ENCODE assay signal across 11 mouse cellular contexts in genomic region chr3:103256089-103256819, GRCm38 (mm10). TPM values are rescaled to one million over a fixed set of nuclear protein-coding genes. Genes with fewer than 3 reads are reported as not detected.
DNase-seq lines count a peak whose midpoint lies in the region; ATAC-seq and TF ChIP-seq lines count a peak whose summit lies in the region.
"Had no signal": no experiment of that assay in that cellular context is flagged by ENCODE, and none has a peak within 500 bp of the region (broad histone marks: within the 10 kb centered on the region; RNA-seq: fewer than 3 reads in every experiment).

No protein-coding gene starts in this region.

- no peaks in the 10 kb centered on the region for H3K27me3 ChIP-seq in heart, embryonic 12.5 days (replicated peaks)
- no peaks in the 10 kb centered on the region for H3K27me3 ChIP-seq in heart, adult 2 months (ENCODE audit: control insufficient read depth, insufficient read depth, low read length)
- no peaks in the 10 kb centered on the region for H3K27me3 ChIP-seq in heart, embryonic 16.5 days (ENCODE audit: control insufficient read depth, insufficient read depth, low read length)
- no peaks in the 10 kb centered on the region for H3K27me3 ChIP-seq in liver, postnatal 0 days (ENCODE audit: insufficient read depth, low read length)
- H3K27me3 ChIP-seq in stomach, embryonic 15.5 days (replicated peaks) = no peaks in the 10 kb centered on the region
- H3K27me3 ChIP-seq: limb, embryonic 13.5 days had no signal

- peak; percentile 89 for ATAC-seq in heart, embryonic 12.5 days (ENCODE audit: insufficient number of reproducible peaks, low FRiP score)
- peak; percentile 52; the same call in 1 of the 2 replicates for ATAC-seq in heart, embryonic 16.5 days (replicated peaks; ENCODE audit: extremely low read depth, insufficient read depth, low FRiP score)
- ATAC-seq in liver, postnatal 0 days = peak; percentile 70
- peak; percentile 91 for ATAC-seq in stomach, embryonic 15.5 days (ENCODE audit: insufficient read depth, low FRiP score, low read depth)

- no peak for DNase-seq in heart, adult 2 months
- DNase-seq in liver, postnatal 0 days = no peak
- DNase-seq in embryo, embryonic 10 days (ENCODE audit: low spot score) = no peak
- DNase-seq in ovary, postnatal 36 days (ENCODE audit: low spot score) = no peak
- no peak for DNase-seq in left cerebral cortex, adult 18-20 months (ENCODE audit: low spot score in 2 of 2)
- DNase-seq: retina, postnatal 1 day had no signal

- no peaks in the 10 kb centered on the region for H3K79me2 ChIP-seq in heart, adult 2 months (replicated peaks; ENCODE audit: control insufficient read depth, insufficient read depth, low read length)

- no peaks in the 10 kb centered on the region for H3K9me3 ChIP-seq in heart, embryonic 12.5 days (replicated peaks)
- no peaks in the 10 kb centered on the region for H3K9me3 ChIP-seq in heart, embryonic 16.5 days (replicated peaks; ENCODE audit: control insufficient read depth, low read length)
- H3K9me3 ChIP-seq in liver, postnatal 0 days (ENCODE audit: low read length) = no peaks in the 10 kb centered on the region
- no peaks in the 10 kb centered on the region for H3K9me3 ChIP-seq in stomach, embryonic 15.5 days
- H3K9me3 ChIP-seq: limb, embryonic 13.5 days had no signal

- no peak overlapping the region for H3K4me3 ChIP-seq in heart, embryonic 12.5 days
- no peak overlapping the region for H3K4me3 ChIP-seq in heart, adult 2 months
- H3K4me3 ChIP-seq in heart, embryonic 16.5 days (ENCODE audit: low read length) = no peak overlapping the region
- H3K4me3 ChIP-seq in liver, postnatal 0 days (ENCODE audit: low read depth, low read length) = no peak overlapping the region
- H3K4me3 ChIP-seq in stomach, embryonic 15.5 days (replicated peaks) = no peak overlapping the region
- H3K4me3 ChIP-seq: layer of hippocampus, adult 2 months; limb, embryonic 13.5 days had no signal

- WGBS in heart, embryonic 12.5 days = 11% methylated on average over 10 of the region's 10 CpGs
- 27% methylated on average over 10 of the region's 10 CpGs for WGBS in heart, adult 2 months
- 22% methylated on average over 10 of the region's 10 CpGs for WGBS in heart, embryonic 16.5 days
- 19% methylated on average over 10 of the region's 10 CpGs for WGBS in liver, postnatal 0 days (ENCODE audit: insufficient replicate concordance)
- WGBS in stomach, embryonic 15.5 days = 37% methylated on average over 10 of the region's 10 CpGs

- peaks cover 8% of the 10 kb centered on the region for H3K4me1 ChIP-seq in heart, embryonic 12.5 days (replicated peaks)
- no peaks in the 10 kb centered on the region for H3K4me1 ChIP-seq in heart, adult 2 months (ENCODE audit: control insufficient read depth, insufficient read depth, low read length)
- H3K4me1 ChIP-seq in heart, embryonic 16.5 days (ENCODE audit: control insufficient read depth, insufficient read depth, low read length) = peaks cover 6% of the 10 kb centered on the region; the same call in 1 of the 2 replicates
- H3K4me1 ChIP-seq in liver, postnatal 0 days (ENCODE audit: insufficient read depth) = no peaks in the 10 kb centered on the region
- no peaks in the 10 kb centered on the region for H3K4me1 ChIP-seq in stomach, embryonic 15.5 days

- H3K4me2 ChIP-seq in heart, embryonic 12.5 days = no peak overlapping the region
- no peak overlapping the region for H3K4me2 ChIP-seq in heart, embryonic 16.5 days (ENCODE audit: low read depth, low read length)
- H3K4me2 ChIP-seq in liver, postnatal 0 days (ENCODE audit: low read depth, low read length) = no peak overlapping the region
- no peak overlapping the region for H3K4me2 ChIP-seq in stomach, embryonic 15.5 days
- H3K4me2 ChIP-seq: limb, embryonic 13.5 days had no signal

- H3K9ac ChIP-seq in heart, embryonic 12.5 days = no peak overlapping the region
- no peak overlapping the region for H3K9ac ChIP-seq in heart, adult 2 months (ENCODE audit: low read depth, low read length)
- peak overlapping the region; percentile 20; the same call in 1 of the 2 replicates for H3K9ac ChIP-seq in heart, embryonic 16.5 days (ENCODE audit: low read length)
- no peak overlapping the region for H3K9ac ChIP-seq in liver, postnatal 0 days (replicated peaks)
- H3K9ac ChIP-seq in stomach, embryonic 15.5 days = no peak overlapping the region
- H3K9ac ChIP-seq: limb, embryonic 13.5 days had no signal

- no peak for TF ChIP-seq EP300 in heart, adult 2 months (IDR thresholded peaks at IDR 0.05; ENCODE audit: insufficient read depth, low read depth, low read length)
- TF ChIP-seq EP300 in liver, postnatal 0 days (IDR thresholded peaks at IDR 0.05; ENCODE audit: low read depth) = no peak

- H3K36me3 ChIP-seq in heart, embryonic 12.5 days = no peaks in the 10 kb centered on the region
- no peaks in the 10 kb centered on the region for H3K36me3 ChIP-seq in heart, adult 2 months (ENCODE audit: control insufficient read depth, insufficient read depth, low read length)
- no peaks in the 10 kb centered on the region for H3K36me3 ChIP-seq in heart, embryonic 16.5 days (ENCODE audit: control insufficient read depth, insufficient read depth)
- no peaks in the 10 kb centered on the region for H3K36me3 ChIP-seq in liver, postnatal 0 days (replicated peaks; ENCODE audit: insufficient read depth, low read length)
- no peaks in the 10 kb centered on the region for H3K36me3 ChIP-seq in stomach, embryonic 15.5 days
- H3K36me3 ChIP-seq: limb, embryonic 13.5 days had no signal

- intact Hi-C loops in heart, adult 2 months (cut with DNase I) = no loop called here

- TF ChIP-seq POLR2A in heart, adult 2 months (IDR thresholded peaks at IDR 0.05; ENCODE audit: insufficient read depth, low read depth, low read length) = no peak

- no peak for TF ChIP-seq CTCF in heart, adult 2 months (IDR thresholded peaks at IDR 0.05)
- TF ChIP-seq CTCF in liver, postnatal 0 days (IDR thresholded peaks at IDR 0.05; ENCODE audit: low read depth) = no peak

- H3K27ac ChIP-seq in heart, embryonic 12.5 days (ENCODE audit: poor library complexity, severe bottlenecking) = no peak overlapping the region
- H3K27ac ChIP-seq in heart, adult 2 months = no peak overlapping the region
- peak overlapping the region; percentile 39 for H3K27ac ChIP-seq in heart, embryonic 16.5 days (ENCODE audit: low read length)
- no peak overlapping the region for H3K27ac ChIP-seq in liver, postnatal 0 days (ENCODE audit: low read depth)
- H3K27ac ChIP-seq in stomach, embryonic 15.5 days = peak overlapping the region; percentile 64
- H3K27ac ChIP-seq: layer of hippocampus, adult 2 months; limb, embryonic 13.5 days had no signal

RNA-seq across cellular contexts. Expression of gene Trim33, which starts 22.8 kb away (rescaled TPM):
- polyA plus RNA-seq in heart, embryonic 12.5 days (2016; fragmentation: Nextera tagmentation; extraction: Ambion mirVana) = 17.4 and 19.8 TPM in 2 replicates
- total RNA-seq in heart, adult 2 months (2021) = 10 to 100 TPM; 13.5 to 14.4 TPM
- 4.6 and 10.5 TPM in 2 replicates for polyA plus RNA-seq in heart, adult 2 months (2012; rRNA removed)
- polyA plus RNA-seq in heart, embryonic 16.5 days (2015; fragmentation: Nextera tagmentation; extraction: Ambion mirVana) = 11.8 and 12.1 TPM in 2 replicates
- polyA plus RNA-seq in liver, postnatal 0 days (2015; fragmentation: Nextera tagmentation; extraction: Ambion mirVana) = 3.1 and 3.4 TPM in 2 replicates
- polyA plus RNA-seq in stomach, embryonic 15.5 days (2015; fragmentation: Nextera tagmentation; extraction: Ambion mirVana) = 18.8 and 21.6 TPM in 2 replicates
- 10 to 100 TPM; 53.9 to 54.3 TPM for total RNA-seq in left cerebral cortex, adult 18-20 months (2021)

Comparison
In these comparisons a context has a peak if more than half of its experiments do, and no peak if none do; other contexts are left out.
1. H3K27ac ChIP-seq: peak in heart, embryonic 16.5 days (single experiment) and stomach, embryonic 15.5 days (single experiment); none in heart, embryonic 12.5 days (single experiment), heart, adult 2 months (single experiment) and liver, postnatal 0 days (single experiment).
2. Peak in every context shown above with its lines, with median percentiles within 50 percentile points of each other: ATAC-seq.